Mouse (Mus musculus) layer of hippocampus, postnatal 14 days (tissue): ENCODE results near the gene Kcnj4. TPM values are rescaled to one million over a fixed set of nuclear protein-coding genes. Genes with fewer than 3 reads are reported as not detected.
"Not testable (repeated sequence)": the region's sequence is repeated elsewhere in the genome, so short reads cannot be mapped to it uniquely, and the experiment has no call there.

Experiments used
- DNase-seq, 2 experiments: peaks; one replicate each; pipeline ENCODE4 v3.0.0; 2021 to 2022; ENCODE audit warnings: low spot score in 2 of 2, mixed read lengths in 1 of 2
- total RNA-seq, 2 experiments: library from RNA; stranded (reverse); gene quantifications; 2 replicates each; pipeline ENCODE4 v1.2.3; 2021

Gene Kcnj4
- total RNA-seq, 2 experiments from 2014 or later = 69.2 to 72.7 TPM

- no peak for DNase-seq
These were observed 48.5 kb downstream of the Kcnj4 start for GRCm38 (mm10) chr15:79456546-79456945.

GRCm38 (mm10) chr15:79456104-79456503 lies 48.9 kb downstream of the Kcnj4 start:
- DNase-seq = not testable (repeated sequence)

- DNase-seq = no peak
These were observed 49.8 kb downstream of the Kcnj4 start, which contains the start of gene Csnk1e for GRCm38 (mm10) chr15:79455106-79455810. Gene Csnk1e, minus strand, starts transcription at chr15:79455566.

- no peak for DNase-seq
These were observed 51.2 kb downstream of the Kcnj4 start for GRCm38 (mm10) chr15:79453831-79454230.

GRCm38 (mm10) chr15:79448041-79448440 lies 57.0 kb downstream of the Kcnj4 start:
- DNase-seq = no peak

- DNase-seq = no peak
These were observed 59.0 kb downstream of the Kcnj4 start for GRCm38 (mm10) chr15:79445786-79446654.

GRCm38 (mm10) chr15:79443856-79444410 lies 61.1 kb downstream of the Kcnj4 start:
- no peak for DNase-seq

GRCm38 (mm10) chr15:79442961-79443518 lies 62.0 kb downstream of the Kcnj4 start:
- no peak for DNase-seq

- DNase-seq = no peak
These were observed 62.8 kb downstream of the Kcnj4 start for GRCm38 (mm10) chr15:79442257-79442611.

GRCm38 (mm10) chr15:79441331-79442256 lies 63.4 kb downstream of the Kcnj4 start:
- peak; percentile 81 to 82 for DNase-seq

- DNase-seq = no peak
These were observed 64.2 kb downstream of the Kcnj4 start for GRCm38 (mm10) chr15:79440651-79441330.

- peak; percentile 61 to 70 for DNase-seq
These were observed 64.8 kb downstream of the Kcnj4 start for GRCm38 (mm10) chr15:79440223-79440622.

GRCm38 (mm10) chr15:79439386-79439785 lies 65.7 kb downstream of the Kcnj4 start:
- no peak for DNase-seq

GRCm38 (mm10) chr15:79438816-79439215 lies 66.2 kb downstream of the Kcnj4 start:
- DNase-seq = no peak

- no peak for DNase-seq
These were observed 66.7 kb downstream of the Kcnj4 start for GRCm38 (mm10) chr15:79438209-79438810.

GRCm38 (mm10) chr15:79437541-79438208 lies 67.4 kb downstream of the Kcnj4 start:
- no peak for DNase-seq

GRCm38 (mm10) chr15:79436481-79436921 lies 68.5 kb downstream of the Kcnj4 start:
- no peak for DNase-seq

GRCm38 (mm10) chr15:79435191-79435671 lies 69.8 kb downstream of the Kcnj4 start:
- DNase-seq = no peak
